Mouse (Mus musculus): ENCODE measurements at regions not wholly inside any gene's neighbourhood (a gene's known extent, or its start where the extent isn't known, plus 50 kb on each side); places are given as distances from the start of the nearest gene placed in this dataset.

- H3K27me3 ChIP-seq, result no peaks in the 10 kb centered on the region
- H3K4me1 ChIP-seq (replicated peaks), result no peaks in the 10 kb centered on the region
- ATAC-seq (ENCODE audit: low FRiP score, low read depth), result no peak
- no peak overlapping the region for H3K4me2 ChIP-seq
- no peaks in the 10 kb centered on the region for H3K36me3 ChIP-seq
- H3K27ac ChIP-seq (replicated peaks), result no peak overlapping the region
- H3K9ac ChIP-seq, result no peak overlapping the region
- H3K9me3 ChIP-seq, result no peaks in the 10 kb centered on the region
- no peak overlapping the region for H3K4me3 ChIP-seq
- WGBS, result 85% methylated on average over 6 of the region's 6 CpGs
These were observed 60.9 kb upstream of the Ahi1 start for GRCm38 (mm10) chr10:20891426-20891825.

- Histone ChIP-seq H3K9me3 (no peaks in the 10 kb centered on the region), H3K4me3 (no peak overlapping the region), H3K9ac (no peak overlapping the region), H3K27ac (replicated peaks) (no peak overlapping the region), H3K4me1 (replicated peaks) (no peaks in the 10 kb centered on the region), H3K4me2 (no peak overlapping the region), H3K27me3 (no peaks in the 10 kb centered on the region), H3K36me3 (no peaks in the 10 kb centered on the region)
- WGBS, result 93% methylated on average over 5 of the region's 5 CpGs
- no peak for ATAC-seq (ENCODE audit: low FRiP score, low read depth)
These were observed 68.7 kb upstream of the Ahi1 start for GRCm38 (mm10) chr10:20883618-20884017.

- no peak overlapping the region for H3K9ac ChIP-seq
- H3K36me3 ChIP-seq, result no peaks in the 10 kb centered on the region
- no peak for ATAC-seq (ENCODE audit: low FRiP score, low read depth)
- no peak overlapping the region for H3K4me3 ChIP-seq
- H3K9me3 ChIP-seq, result no peaks in the 10 kb centered on the region
- H3K4me2 ChIP-seq, result no peak overlapping the region
- H3K4me1 ChIP-seq (replicated peaks), result no peaks in the 10 kb centered on the region
- H3K27me3 ChIP-seq, result no peaks in the 10 kb centered on the region
- WGBS, result 87% methylated on average over 8 of the region's 8 CpGs
- H3K27ac ChIP-seq (replicated peaks), result no peak overlapping the region
These were observed 69.7 kb upstream of the Ahi1 start for GRCm38 (mm10) chr10:20882599-20882998.

- Histone ChIP-seq H3K27me3 (no peaks in the 10 kb centered on the region), H3K9me3 (no peaks in the 10 kb centered on the region), H3K36me3 (no peaks in the 10 kb centered on the region), H3K4me1 (replicated peaks) (no peaks in the 10 kb centered on the region), H3K4me3 (no peak overlapping the region), H3K27ac (replicated peaks) (no peak overlapping the region), H3K9ac (no peak overlapping the region), H3K4me2 (no peak overlapping the region)
- no peak for ATAC-seq (ENCODE audit: low FRiP score, low read depth)
- WGBS, result 87% methylated on average over 4 of the region's 4 CpGs
These were observed 72.1 kb upstream of the Ahi1 start for GRCm38 (mm10) chr10:20880251-20880650.

GRCm38 (mm10) chr10:20879482-20879881 is 72.9 kb upstream of the Ahi1 start:
- H3K36me3 ChIP-seq, result no peaks in the 10 kb centered on the region
- H3K9ac ChIP-seq, result no peak overlapping the region
- H3K4me3 ChIP-seq, result no peak overlapping the region
- no peaks in the 10 kb centered on the region for H3K4me1 ChIP-seq (replicated peaks)
- H3K27ac ChIP-seq (replicated peaks), result no peak overlapping the region
- no peaks in the 10 kb centered on the region for H3K27me3 ChIP-seq
- no peak for ATAC-seq (ENCODE audit: low FRiP score, low read depth)
- 85% methylated on average over 8 of the region's 8 CpGs for WGBS
- no peak overlapping the region for H3K4me2 ChIP-seq
- no peaks in the 10 kb centered on the region for H3K9me3 ChIP-seq

- WGBS, result 89% methylated on average over 12 of the region's 12 CpGs
- Histone ChIP-seq H3K36me3 (no peaks in the 10 kb centered on the region), H3K9ac (no peak overlapping the region), H3K27me3 (no peaks in the 10 kb centered on the region), H3K9me3 (no peaks in the 10 kb centered on the region), H3K4me2 (no peak overlapping the region), H3K27ac (replicated peaks) (no peak overlapping the region), H3K4me1 (replicated peaks) (no peaks in the 10 kb centered on the region), H3K4me3 (no peak overlapping the region)
- no peak for ATAC-seq (ENCODE audit: low FRiP score, low read depth)
These were observed 85.3 kb upstream of the Ahi1 start for GRCm38 (mm10) chr10:20867076-20867475.

- H3K36me3 ChIP-seq, result no peaks in the 10 kb centered on the region
- no peak overlapping the region for H3K27ac ChIP-seq (replicated peaks)
- no peaks in the 10 kb centered on the region for H3K4me1 ChIP-seq (replicated peaks)
- H3K4me3 ChIP-seq, result no peak overlapping the region
- no peaks in the 10 kb centered on the region for H3K27me3 ChIP-seq
- H3K9me3 ChIP-seq, result no peaks in the 10 kb centered on the region
- no peak for ATAC-seq (ENCODE audit: low FRiP score, low read depth)
- H3K4me2 ChIP-seq, result no peak overlapping the region
- no peak overlapping the region for H3K9ac ChIP-seq
- WGBS, result 83% methylated on average over 4 of the region's 4 CpGs
These were observed 87.3 kb upstream of the Ahi1 start for GRCm38 (mm10) chr10:20865031-20865430.

- no peak overlapping the region for H3K9ac ChIP-seq
- no peak overlapping the region for H3K4me3 ChIP-seq
- ATAC-seq (ENCODE audit: low FRiP score, low read depth), result no peak
- 93% methylated on average over 4 of the region's 4 CpGs for WGBS
- no peak overlapping the region for H3K27ac ChIP-seq (replicated peaks)
- H3K27me3 ChIP-seq, result no peaks in the 10 kb centered on the region
- H3K4me2 ChIP-seq, result no peak overlapping the region
- H3K4me1 ChIP-seq (replicated peaks), result peaks cover 8% of the 10 kb centered on the region
- no peaks in the 10 kb centered on the region for H3K36me3 ChIP-seq
- no peaks in the 10 kb centered on the region for H3K9me3 ChIP-seq
These were observed 94.9 kb upstream of the Ahi1 start for GRCm38 (mm10) chr10:20857413-20857812.

GRCm38 (mm10) chr10:20854621-20855363 is 97.6 kb upstream of the Ahi1 start:
- H3K4me2 ChIP-seq, result peak overlapping the region; percentile 49
- H3K9me3 ChIP-seq, result no peaks in the 10 kb centered on the region
- peak overlapping the region; percentile 53 for H3K27ac ChIP-seq (replicated peaks)
- no peak overlapping the region for H3K9ac ChIP-seq
- no peaks in the 10 kb centered on the region for H3K27me3 ChIP-seq
- peaks cover 8% of the 10 kb centered on the region for H3K4me1 ChIP-seq (replicated peaks)
- ATAC-seq (ENCODE audit: low FRiP score, low read depth), result peak; percentile 93
- H3K36me3 ChIP-seq, result no peaks in the 10 kb centered on the region
- peak overlapping the region; percentile 5; the same call in 1 of the 2 replicates for H3K4me3 ChIP-seq
- WGBS, result 17% methylated on average over 14 of the region's 14 CpGs

- Histone ChIP-seq H3K4me1 (replicated peaks) (peaks cover 9% of the 10 kb centered on the region), H3K36me3 (no peaks in the 10 kb centered on the region)
- 83% methylated on average over 8 of the region's 8 CpGs for WGBS
These were observed 105.1 kb upstream of the Ahi1 start for GRCm38 (mm10) chr10:20847287-20847686.

GRCm38 (mm10) chr10:20843277-20843676 is 109.1 kb upstream of the Ahi1 start:
- Histone ChIP-seq H3K4me1 (replicated peaks) (peaks cover 9% of the 10 kb centered on the region), H3K9me3 (no peaks in the 10 kb centered on the region), H3K4me2 (no peak overlapping the region), H3K9ac (no peak overlapping the region), H3K27ac (replicated peaks) (no peak overlapping the region; the same call in 1 of the 2 replicates), H3K4me3 (no peak overlapping the region), H3K36me3 (no peaks in the 10 kb centered on the region), H3K27me3 (no peaks in the 10 kb centered on the region)
- 41% methylated on average over 3 of the region's 3 CpGs for WGBS
- ATAC-seq (ENCODE audit: low FRiP score, low read depth), result peak; percentile 45; the same call in 1 of the 2 replicates

More at GRCm38 (mm10) chr10:20847287-20847686, 105.1 kb upstream of the Ahi1 start:
- no peaks in the 10 kb centered on the region for H3K27me3 ChIP-seq
- H3K9me3 ChIP-seq, result no peaks in the 10 kb centered on the region
- no peak for ATAC-seq (ENCODE audit: low FRiP score, low read depth)
- H3K4me3 ChIP-seq, result no peak overlapping the region
- H3K9ac ChIP-seq, result no peak overlapping the region
- H3K4me2 ChIP-seq, result no peak overlapping the region
- no peak overlapping the region for H3K27ac ChIP-seq (replicated peaks)

- ATAC-seq (ENCODE audit: low FRiP score, low read depth), result no peak
- H3K9me3 ChIP-seq, result no peaks in the 10 kb centered on the region
- WGBS, result 79% methylated on average over 1 of the region's 1 CpGs
- H3K9ac ChIP-seq, result no peak overlapping the region
- H3K27me3 ChIP-seq, result no peaks in the 10 kb centered on the region
- H3K36me3 ChIP-seq, result no peaks in the 10 kb centered on the region
- H3K4me1 ChIP-seq (replicated peaks), result peaks cover 9% of the 10 kb centered on the region
- no peak overlapping the region for H3K27ac ChIP-seq (replicated peaks)
- H3K4me2 ChIP-seq, result no peak overlapping the region
- H3K4me3 ChIP-seq, result no peak overlapping the region
These were observed 110.2 kb upstream of the Ahi1 start for GRCm38 (mm10) chr10:20842131-20842530.
